Mouse (Mus musculus): Measurements from ENCODE around the gene Lyrm7.

GRCm38 (mm10) chr11:54812314-54812713 lies 48.4 kb downstream of the Lyrm7 start:
- no peak for TF ChIP-seq POLR2A (IDR thresholded peaks at IDR 0.05; ENCODE audit: low read depth, low read length)
- no peak for TF ChIP-seq CTCF (IDR thresholded peaks at IDR 0.05; ENCODE audit: extremely low read depth, insufficient read length, insufficient replicate concordance, low read depth, low read length)
